22 mouse cellular contexts compared by ENCODE assay signal in genomic region chr3:105000561-105000960, GRCm38 (mm10). TPM values are rescaled to one million over a fixed set of nuclear protein-coding genes. Genes with fewer than 3 reads are reported as not detected.
DNase-seq lines count a peak whose midpoint lies in the region; ATAC-seq and TF ChIP-seq lines count a peak whose summit lies in the region.
"Had no signal": no experiment of that assay in that cellular context is flagged by ENCODE, and none has a peak within 500 bp of the region (broad histone marks: within the 10 kb centered on the region; RNA-seq: fewer than 3 reads in every experiment).

No protein-coding gene starts in this region.

- no peak overlapping the region for H3K9ac ChIP-seq in heart, embryonic 13.5 days
- no peak overlapping the region for H3K9ac ChIP-seq in heart, adult 2 months (ENCODE audit: low read depth, low read length)
- H3K9ac ChIP-seq in liver, embryonic 12.5 days, result no peak overlapping the region
- H3K9ac ChIP-seq: embryonic facial prominence, embryonic 15.5 days; forebrain, postnatal 0 days; heart, embryonic 15.5 days; hindbrain, embryonic 14.5 days; kidney, embryonic 15.5 days; neural tube, embryonic 15.5 days had no signal

- no peak for DNase-seq in heart, adult 2 months
- DNase-seq in NIH3T3 (ENCODE audit: low read depth), result peak; percentile 96
- peak; percentile 37 for DNase-seq in brain, adult 2 months (ENCODE audit: low read depth, low spot score)
- DNase-seq in lung, postnatal 4 days, result peak; percentile 46 to 73
- DNase-seq in left cerebral cortex, adult 11 months (ENCODE audit: low spot score), result no peak
- no peak for DNase-seq in frontal cortex, adult 2 months (ENCODE audit: extremely low spot score in 1 of 2, low spot score in 1 of 2)
- DNase-seq: cerebellum, adult 8-10 months; forebrain, postnatal 0 days; gastrocnemius, postnatal 14 days; right cerebral cortex, adult 18-20 months; thymus, adult 2 months had no signal

- no peak overlapping the region for H3K4me3 ChIP-seq in heart, embryonic 13.5 days
- no peak overlapping the region for H3K4me3 ChIP-seq in heart, adult 2 months
- no peak overlapping the region for H3K4me3 ChIP-seq in liver, embryonic 12.5 days
- H3K4me3 ChIP-seq: embryonic facial prominence, embryonic 15.5 days; heart, embryonic 15.5 days; kidney, embryonic 15.5 days; neural tube, embryonic 15.5 days had no signal

- no peak for TF ChIP-seq EP300 in heart, adult 2 months (IDR thresholded peaks at IDR 0.05; ENCODE audit: insufficient read depth, low read depth, low read length)

- WGBS in heart, embryonic 13.5 days, result 73% methylated on average over 8 of the region's 8 CpGs
- WGBS in heart, adult 2 months, result 86% methylated on average over 8 of the region's 8 CpGs
- 73% methylated on average over 8 of the region's 8 CpGs for WGBS in liver, embryonic 12.5 days (ENCODE audit: insufficient replicate concordance)

- H3K4me2 ChIP-seq in heart, embryonic 13.5 days, result no peak overlapping the region
- H3K4me2 ChIP-seq in liver, embryonic 12.5 days, result no peak overlapping the region
- H3K4me2 ChIP-seq: embryonic facial prominence, embryonic 15.5 days; heart, embryonic 15.5 days; hindbrain, embryonic 14.5 days; kidney, embryonic 15.5 days; liver, embryonic 11.5 days; neural tube, embryonic 15.5 days had no signal

- peaks cover 37% of the 10 kb centered on the region for H3K36me3 ChIP-seq in heart, embryonic 13.5 days
- H3K36me3 ChIP-seq in heart, adult 2 months (ENCODE audit: control insufficient read depth, insufficient read depth, low read length), result no peaks in the 10 kb centered on the region
- H3K36me3 ChIP-seq in liver, embryonic 12.5 days, result no peaks in the 10 kb centered on the region; the same call in 1 of the 2 replicates

- H3K9me3 ChIP-seq in heart, embryonic 13.5 days, result no peaks in the 10 kb centered on the region
- no peaks in the 10 kb centered on the region for H3K9me3 ChIP-seq in liver, embryonic 12.5 days (replicated peaks)
- H3K9me3 ChIP-seq: embryonic facial prominence, embryonic 15.5 days; heart, embryonic 15.5 days; kidney, embryonic 15.5 days; megakaryocyte, embryonic 14.5 days; neural tube, embryonic 15.5 days had no signal

- H3K79me2 ChIP-seq in heart, adult 2 months (replicated peaks; ENCODE audit: control insufficient read depth, insufficient read depth, low read length), result no peaks in the 10 kb centered on the region

- no peak for TF ChIP-seq CTCF in heart, adult 2 months (IDR thresholded peaks at IDR 0.05)

- H3K27me3 ChIP-seq in heart, embryonic 13.5 days (replicated peaks), result no peaks in the 10 kb centered on the region
- no peaks in the 10 kb centered on the region for H3K27me3 ChIP-seq in heart, adult 2 months (ENCODE audit: control insufficient read depth, insufficient read depth, low read length)
- H3K27me3 ChIP-seq in liver, embryonic 12.5 days (replicated peaks), result peaks cover 28% of the 10 kb centered on the region
- H3K27me3 ChIP-seq: embryonic facial prominence, embryonic 15.5 days; heart, embryonic 15.5 days; kidney, embryonic 15.5 days; neural tube, embryonic 15.5 days had no signal

- peaks cover 69% of the 10 kb centered on the region for H3K4me1 ChIP-seq in heart, embryonic 13.5 days
- peaks cover 7% of the 10 kb centered on the region for H3K4me1 ChIP-seq in heart, adult 2 months (ENCODE audit: control insufficient read depth, insufficient read depth, low read length)
- H3K4me1 ChIP-seq in liver, embryonic 12.5 days, result no peaks in the 10 kb centered on the region
- H3K4me1 ChIP-seq: neural tube, embryonic 15.5 days had no signal

- intact Hi-C loops in heart, adult 2 months (cut with DNase I), result no loop called here

- ATAC-seq in heart, embryonic 13.5 days (ENCODE audit: extremely low read depth, insufficient number of reproducible peaks, low FRiP score, low TSS enrichment), result no peak
- ATAC-seq in liver, embryonic 12.5 days, result no peak
- ATAC-seq: CD4-positive, CD25-positive, alpha-beta regulatory T cell, adult 4 months; forebrain, postnatal 0 days had no signal

- peak overlapping the region; percentile 66 for H3K27ac ChIP-seq in heart, embryonic 13.5 days (replicated peaks)
- H3K27ac ChIP-seq in heart, adult 2 months, result no peak overlapping the region
- H3K27ac ChIP-seq in liver, embryonic 12.5 days, result no peak overlapping the region
- H3K27ac ChIP-seq: embryonic facial prominence, embryonic 15.5 days; hindbrain, embryonic 14.5 days; kidney, embryonic 15.5 days; neural tube, embryonic 15.5 days had no signal

- no peak for TF ChIP-seq POLR2A in heart, adult 2 months (IDR thresholded peaks at IDR 0.05; ENCODE audit: insufficient read depth, low read depth, low read length)

RNA-seq across cellular contexts. Expression of gene Wnt2b, which starts 38.8 kb away (rescaled TPM):
- polyA plus RNA-seq in heart, embryonic 13.5 days (2015; fragmentation: Nextera tagmentation; extraction: Ambion mirVana), result 1.1 and 1.8 TPM in 2 replicates
- under 1 TPM; 0.76 to 0.77 TPM for total RNA-seq in heart, adult 2 months (2021)
- 0.51 and 0.94 TPM in 2 replicates for polyA plus RNA-seq in heart, adult 2 months (2012; rRNA removed)
- polyA plus RNA-seq in liver, embryonic 12.5 days (2016; fragmentation: Nextera tagmentation; extraction: Ambion mirVana), result 0.24 and 0.25 TPM in 2 replicates
- polyA plus RNA-seq in frontal cortex, adult 2 months (2012; rRNA removed), result 0.40 and 0.58 TPM in 2 replicates
- total RNA-seq: monocyte, adult 5-6 weeks had no signal

RNA-seq across cellular contexts. Expression of gene Cttnbp2nl, which starts 52.4 kb away (rescaled TPM):
- polyA plus RNA-seq in heart, embryonic 13.5 days (2015; fragmentation: Nextera tagmentation; extraction: Ambion mirVana), result 24.1 and 26.8 TPM in 2 replicates
- 10 to 100 TPM; 15.3 to 20.9 TPM for total RNA-seq in heart, adult 2 months (2021)
- polyA plus RNA-seq in heart, adult 2 months (2012; rRNA removed), result 3.9 and 4.1 TPM in 2 replicates
- polyA plus RNA-seq in liver, embryonic 12.5 days (2016; fragmentation: Nextera tagmentation; extraction: Ambion mirVana), result 3.4 and 3.8 TPM in 2 replicates
- polyA plus RNA-seq in frontal cortex, adult 2 months (2012; rRNA removed), result 9.3 and 10.3 TPM in 2 replicates

Comparison
In these comparisons a context has a peak if more than half of its experiments do, and no peak if none do; other contexts are left out.
1. DNase-seq: peak in NIH3T3 (single experiment), brain, adult 2 months (single experiment) and lung, postnatal 4 days (2 of 2); none in heart, adult 2 months (0 of 2), left cerebral cortex, adult 11 months (single experiment) and frontal cortex, adult 2 months (0 of 2).